Comparison of ENCODE assay signal across 21 mouse cellular contexts in genomic region chr9:114477019-114477418, GRCm38 (mm10). TPM values are rescaled to one million over a fixed set of nuclear protein-coding genes. Genes with fewer than 3 reads are reported as not detected.
"Had no signal": no experiment of that assay in that cellular context is flagged by ENCODE, and none has a peak within 500 bp of the region (broad histone marks: within the 10 kb centered on the region; RNA-seq: fewer than 3 reads in every experiment).

No protein-coding gene starts in this region.

- H3K4me2 ChIP-seq: lung, embryonic 14.5 days; midbrain, embryonic 13.5 days; midbrain, embryonic 15.5 days; neural tube, embryonic 12.5 days had no signal

- H3K27ac ChIP-seq: midbrain, embryonic 10.5 days; midbrain, embryonic 13.5 days; midbrain, embryonic 15.5 days; neural tube, embryonic 12.5 days had no signal

- H3K27me3 ChIP-seq: midbrain, embryonic 13.5 days; midbrain, embryonic 15.5 days; neural tube, embryonic 12.5 days had no signal

- H3K36me3 ChIP-seq: midbrain, embryonic 13.5 days; midbrain, embryonic 15.5 days; neural tube, embryonic 12.5 days had no signal

- DNase-seq: lung, adult 18-20 months; lung, embryonic 14.5 days; lung, postnatal 10 days; lung, postnatal 4 days; right cerebral cortex, postnatal 14 days; thymus, adult 18-20 months; thymus, postnatal 14 days; thymus, postnatal 4 days had no signal

- H3K9ac ChIP-seq: lung, embryonic 14.5 days; midbrain, embryonic 13.5 days; midbrain, embryonic 15.5 days; neural tube, embryonic 12.5 days had no signal

- ATAC-seq: midbrain, embryonic 13.5 days; midbrain, embryonic 15.5 days had no signal

- H3K4me3 ChIP-seq: midbrain, embryonic 10.5 days; midbrain, embryonic 13.5 days; midbrain, embryonic 15.5 days; neural tube, embryonic 12.5 days had no signal

- H3K9me3 ChIP-seq: midbrain, embryonic 10.5 days; midbrain, embryonic 13.5 days; midbrain, embryonic 15.5 days; neural tube, embryonic 12.5 days had no signal

- H3K4me1 ChIP-seq: midbrain, embryonic 10.5 days; midbrain, embryonic 13.5 days; midbrain, embryonic 15.5 days; neural tube, embryonic 12.5 days had no signal

RNA-seq across cellular contexts. Expression of gene Ccr4, which starts 27.7 kb away (rescaled TPM):
- total RNA-seq: megakaryocyte-erythroid progenitor cell, adult 5-6 weeks; midbrain, postnatal 0 days; neutrophil, adult 5-6 weeks had no signal
- polyA plus RNA-seq: lung, embryonic 14.5 days; midbrain, embryonic 10.5 days; midbrain, embryonic 13.5 days; midbrain, embryonic 15.5 days; midbrain, postnatal 0 days; neural tube, embryonic 12.5 days; neural tube, embryonic 14.5 days; stomach, embryonic 14.5 days had no signal

RNA-seq across cellular contexts. Expression of gene C130032M10Rik, which starts 38.5 kb away (rescaled TPM):
- total RNA-seq: megakaryocyte, adult 5-6 weeks; megakaryocyte-erythroid progenitor cell, adult 5-6 weeks; midbrain, postnatal 0 days; monocyte, adult 5-6 weeks; neutrophil, adult 5-6 weeks had no signal
- polyA plus RNA-seq: lung, embryonic 14.5 days; midbrain, embryonic 13.5 days; midbrain, embryonic 15.5 days; midbrain, postnatal 0 days; neural tube, embryonic 14.5 days; stomach, embryonic 14.5 days; thymus, postnatal 0 days; urinary bladder, adult 2 months had no signal
